Mouse (Mus musculus): ENCODE measurements around the gene Cers2. TPM values are rescaled to one million over a fixed set of nuclear protein-coding genes. Genes with fewer than 3 reads are reported as not detected.
"Not testable (repeated sequence)": the region's sequence is repeated elsewhere in the genome, so short reads cannot be mapped to it uniquely, and the experiment has no call there.

Gene Cers2
- total and polyA plus RNA-seq, 3 experiments, result 134 to 357 (median 307) TPM

DNA sequence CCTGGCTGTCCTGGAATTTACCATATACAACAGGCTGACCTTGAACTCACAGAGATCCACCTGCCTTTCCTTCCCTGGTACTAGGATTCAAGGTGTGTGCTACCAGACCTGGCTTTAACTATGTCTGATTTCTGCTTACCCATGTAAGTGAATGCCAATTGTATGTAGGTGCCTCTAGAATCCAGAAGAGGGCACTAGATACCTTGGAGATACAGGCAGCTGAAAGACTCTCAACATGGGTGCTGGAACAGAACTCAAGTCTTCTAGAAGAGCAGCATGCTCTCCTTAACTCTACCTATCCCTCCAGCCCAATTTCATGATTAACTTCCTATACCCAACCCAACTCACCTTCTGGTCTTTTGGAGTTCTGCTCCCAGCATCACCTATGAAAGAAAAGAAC is 34.9 kb downstream of the Cers2 start (continued):
- TF ChIP-seq MEF2A (IDR thresholded peaks at IDR 0.05; ENCODE audit: extremely low read depth, insufficient replicate concordance, low read depth, low read length, poor library complexity, severe bottlenecking), result no peak

DNA sequence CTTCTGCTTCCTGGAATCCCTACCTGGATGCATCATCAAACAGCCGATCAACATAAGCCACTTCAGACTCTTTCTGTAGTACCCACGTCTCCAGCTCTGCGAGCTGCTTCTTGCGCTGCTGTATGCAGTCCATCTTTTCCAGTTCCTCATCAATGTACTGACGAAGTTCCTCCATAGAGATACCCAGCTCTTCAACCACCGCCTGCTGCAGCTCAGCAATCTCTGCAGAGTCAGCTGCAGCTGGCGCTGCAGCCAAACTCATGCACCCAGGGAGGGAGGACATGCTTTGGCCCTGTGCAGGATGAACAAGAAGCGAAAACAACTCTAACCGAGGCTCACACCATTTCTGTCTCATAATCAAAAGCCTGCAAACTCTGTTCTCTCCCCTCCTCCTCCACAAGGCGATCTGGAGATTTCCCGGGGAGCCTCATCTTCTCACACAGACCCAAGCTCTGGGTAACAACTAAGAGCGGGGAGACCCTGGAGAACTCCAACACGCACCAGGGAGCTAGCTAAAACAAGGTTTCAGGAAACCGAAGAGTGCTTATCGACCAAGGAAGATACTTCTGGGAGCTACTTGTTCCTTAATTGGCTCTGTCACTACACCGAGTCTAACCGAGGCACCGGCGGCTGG is 41.4 kb downstream of the Cers2 start:
- not testable (repeated sequence) for H3K9me3 ChIP-seq (replicated peaks; ENCODE audit: insufficient read depth, low read length); H3K27me3 ChIP-seq (ENCODE audit: control insufficient read depth in 1 of 2, insufficient read depth in 2 of 2, low read length in 2 of 2); DNase-seq (ENCODE audit: low read depth, low spot score); H3K27ac ChIP-seq (ENCODE audit: control insufficient read depth, low read depth, low read length)
- Histone ChIP-seq H3K9ac (ENCODE audit: control insufficient read depth, low read depth, low read length, poor library complexity, severe bottlenecking) (peak overlapping the region; percentile 86), H3K79me2 (ENCODE audit: control insufficient read depth, insufficient read depth, low read length, poor library complexity) (peaks cover 15% of the 10 kb centered on the region), H3K4me3 (ENCODE audit: control insufficient read depth in 1 of 2, insufficient read depth in 1 of 2, low read depth in 2 of 2, low read length in 2 of 2) (peak overlapping the region; percentile 71 to 92), H3K36me3 (ENCODE audit: control insufficient read depth in 1 of 2, insufficient read depth in 2 of 2, low read length in 2 of 2) (peaks cover 15 to 34% of the 10 kb centered on the region in 2 experiments), H3K4me1 (ENCODE audit: control insufficient read depth in 1 of 2, insufficient read depth in 2 of 2, low read length in 2 of 2) (peaks cover 4 to 16% of the 10 kb centered on the region in 2 experiments; a peak in 3 of 4 replicates)
- TF ChIP-seq SIN3A (IDR thresholded peaks at IDR 0.05; ENCODE audit: low read length), result 0 out of 2 replicates have a peak, but pooled peaks have one; percentile 19

DNA sequence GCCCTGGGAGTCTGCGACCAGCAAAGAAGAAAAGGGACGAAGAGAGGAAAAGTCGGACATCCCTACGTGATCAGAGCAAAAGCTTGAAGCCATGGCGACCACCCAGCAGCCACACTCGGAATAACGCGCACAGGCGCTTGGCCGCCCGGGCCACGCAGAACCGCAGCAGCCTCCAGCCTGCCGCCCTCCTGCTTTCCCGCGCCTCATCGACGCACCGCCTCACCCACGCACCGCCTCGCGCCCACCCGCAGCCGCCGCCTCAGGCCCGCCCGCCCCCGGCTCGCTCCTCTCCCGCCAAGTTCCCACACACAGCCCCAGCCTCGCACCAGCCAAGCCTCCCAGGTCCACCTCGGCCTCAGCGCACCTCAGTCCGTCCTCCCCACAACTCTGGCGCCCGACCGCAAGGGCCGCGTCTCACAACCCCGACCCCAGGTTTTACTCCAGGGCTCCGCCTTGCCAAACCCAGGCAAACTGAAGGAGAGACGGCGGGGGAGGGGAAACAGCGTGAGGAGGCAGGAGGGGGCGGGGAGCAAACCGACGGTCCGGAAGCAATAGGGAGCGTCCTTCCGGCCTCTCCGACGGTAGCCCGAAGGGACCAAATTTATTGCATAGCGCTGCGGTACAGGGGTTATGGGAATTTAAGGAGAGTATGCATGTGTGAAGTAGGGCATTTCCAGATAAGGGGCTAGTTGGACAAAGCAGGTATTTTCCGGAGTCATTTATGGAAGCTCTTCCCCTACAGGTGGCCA is 42.3 kb downstream of the Cers2 start, which contains the start of gene Setdb1:
Gene Setdb1, minus strand, starts transcription at position 502 of the 749 bp plus-strand sequence.
- peak; percentile 100 for DNase-seq (ENCODE audit: low read depth, low spot score)
- peak within 1 kb of the TSS; percentile 71 to 92 for H3K4me3 ChIP-seq (ENCODE audit: control insufficient read depth in 1 of 2, insufficient read depth in 1 of 2, low read depth in 2 of 2, low read length in 2 of 2)
- H3K9me3 ChIP-seq (replicated peaks; ENCODE audit: insufficient read depth, low read length); H3K27me3 ChIP-seq (ENCODE audit: control insufficient read depth in 1 of 2, insufficient read depth in 2 of 2, low read length in 2 of 2): not testable (repeated sequence)
- H3K4me1 ChIP-seq (ENCODE audit: control insufficient read depth in 1 of 2, insufficient read depth in 2 of 2, low read length in 2 of 2), result peaks cover 4 to 16% of the 10 kb centered on the region in 2 experiments; a peak in 3 of 4 replicates
- H3K27ac ChIP-seq (ENCODE audit: control insufficient read depth, low read depth, low read length), result peak within 1 kb of the TSS; percentile 77
- peaks cover 15 to 27% of the 10 kb centered on the region in 2 experiments for H3K36me3 ChIP-seq (ENCODE audit: control insufficient read depth in 1 of 2, insufficient read depth in 2 of 2, low read length in 2 of 2)
- TF ChIP-seq MYB (IDR thresholded peaks at IDR 0.05; ENCODE audit: low read depth, low read length) (peak; percentile 65), MYC (IDR thresholded peaks at IDR 0.05; ENCODE audit: low read depth, low read length) (peak; percentile 98), SIN3A (IDR thresholded peaks at IDR 0.05; ENCODE audit: low read length) (peak; percentile 99), CHD2 (IDR thresholded peaks at IDR 0.05; ENCODE audit: low read length) (peak; percentile 90), RCOR1 (IDR thresholded peaks at IDR 0.05; ENCODE audit: low read depth, low read length) (peak; percentile 50; the same call in 1 of the 2 replicates), ELF1 (IDR thresholded peaks at IDR 0.05; ENCODE audit: low read depth, low read length) (peak; percentile 98), MXI1 (IDR thresholded peaks at IDR 0.05; ENCODE audit: low read depth, low read length) (peak; percentile 92), ETS1 (IDR thresholded peaks at IDR 0.05; ENCODE audit: low read depth, low read length) (peak; percentile 78), HCFC1 (IDR thresholded peaks at IDR 0.05; ENCODE audit: low read depth, low read length) (peak; percentile 93), MAX (IDR thresholded peaks at IDR 0.05; ENCODE audit: low read length) (peak; percentile 81), NRF1 (IDR thresholded peaks at IDR 0.05; ENCODE audit: insufficient read depth, low read depth, low read length, poor library complexity, severe bottlenecking) (0 out of 2 replicates have a peak, but pooled peaks have one; percentile 34), MAZ (IDR thresholded peaks at IDR 0.05; ENCODE audit: low read depth, low read length) (peak; percentile 96), BHLHE40 (IDR thresholded peaks at IDR 0.05; ENCODE audit: borderline replicate concordance, low read depth, low read length) (peak; percentile 55; the same call in 1 of the 2 replicates), USF1 (IDR thresholded peaks at IDR 0.05; ENCODE audit: low read depth, low read length) (peak; percentile 30; the same call in 1 of the 2 replicates), KAT2A (conservative IDR thresholded peaks at IDR 0.05; ENCODE audit: low read depth, low read length) (peak; percentile 94), TBP (IDR thresholded peaks at IDR 0.05; ENCODE audit: low read depth, low read length) (peak; percentile 92), E2F4 (IDR thresholded peaks at IDR 0.05; ENCODE audit: borderline replicate concordance, low read depth, low read length) (peak; percentile 38; the same call in 1 of the 2 replicates), TCF12 (IDR thresholded peaks at IDR 0.05; ENCODE audit: low read depth, low read length) (peak; percentile 80), EP300 (IDR thresholded peaks at IDR 0.05; ENCODE audit: low read depth in 1 of 2, low read length in 2 of 2) (peak; percentile 38 to 79), GATA1 (IDR thresholded peaks at IDR 0.05; ENCODE audit: low read depth, low read length) (peak; percentile 86), POLR2A (IDR thresholded peaks at IDR 0.05; ENCODE audit: control insufficient read depth in 1 of 2, insufficient read depth in 1 of 2, low read depth in 1 of 2, low read length in 2 of 2, poor library complexity in 1 of 2) (peak; percentile 57 to 62), NELFE (IDR thresholded peaks at IDR 0.05; ENCODE audit: low read depth, low read length) (peak; percentile 49; the same call in 1 of the 2 replicates), SMC3 (IDR thresholded peaks at IDR 0.05; ENCODE audit: low read depth, low read length) (peak; percentile 19; the same call in 1 of the 2 replicates)
- H3K9ac ChIP-seq (ENCODE audit: control insufficient read depth, low read depth, low read length, poor library complexity, severe bottlenecking), result peak within 1 kb of the TSS; percentile 86
- H3K79me2 ChIP-seq (ENCODE audit: control insufficient read depth, insufficient read depth, low read length, poor library complexity), result peaks cover 15% of the 10 kb centered on the region
